Mouse (Mus musculus): ENCODE results near the gene H2-DMb2. TPM values are rescaled to one million over a fixed set of nuclear protein-coding genes. Genes with fewer than 3 reads are reported as not detected.

H2-DMb2 gene
- polyA plus RNA-seq, 1 experiment from 2014 or later: 0.18 TPM

- WGBS: 83% methylated on average over 6 of the region's 6 CpGs
- H3K36me3 ChIP-seq (ENCODE audit: control insufficient read depth, insufficient read depth, low read length): no peaks in the 10 kb centered on the region
- no peak overlapping the region for H3K4me2 ChIP-seq (ENCODE audit: low read length)
- no peak overlapping the region for H3K9ac ChIP-seq (replicated peaks; ENCODE audit: low read length)
- H3K9me3 ChIP-seq (ENCODE audit: control insufficient read depth, low read length): peaks cover 7% of the 10 kb centered on the region; the same call in 1 of the 2 replicates
- H3K4me1 ChIP-seq (ENCODE audit: control insufficient read depth, insufficient read depth, low read length): no peaks in the 10 kb centered on the region
- no peak overlapping the region for H3K27ac ChIP-seq (replicated peaks; ENCODE audit: low read depth, low read length)
- no peaks in the 10 kb centered on the region for H3K27me3 ChIP-seq (ENCODE audit: control insufficient read depth, insufficient read depth, low read length)
- DNase-seq (no peak), ATAC-seq (ENCODE audit: low FRiP score, low TSS enrichment) (no peak)
- no peak overlapping the region for H3K4me3 ChIP-seq (replicated peaks; ENCODE audit: low read depth, low read length)
Measured at GRCm38 (mm10) chr17:34102831-34103230, 40.3 kb upstream of the H2-DMb2 start.

GRCm38 (mm10) chr17:34104804-34105203, 38.3 kb upstream of the H2-DMb2 start:
- Histone ChIP-seq H3K27ac (replicated peaks; ENCODE audit: low read depth, low read length) (no peak overlapping the region), H3K4me1 (ENCODE audit: control insufficient read depth, insufficient read depth, low read length) (no peaks in the 10 kb centered on the region), H3K9ac (replicated peaks; ENCODE audit: low read length) (no peak overlapping the region), H3K9me3 (ENCODE audit: control insufficient read depth, low read length) (peaks cover 7% of the 10 kb centered on the region; the same call in 1 of the 2 replicates), H3K36me3 (ENCODE audit: control insufficient read depth, insufficient read depth, low read length) (peaks cover 5% of the 10 kb centered on the region), H3K4me3 (replicated peaks; ENCODE audit: low read depth, low read length) (no peak overlapping the region), H3K4me2 (ENCODE audit: low read length) (no peak overlapping the region), H3K27me3 (ENCODE audit: control insufficient read depth, insufficient read depth, low read length) (no peaks in the 10 kb centered on the region)
- ATAC-seq (ENCODE audit: low FRiP score, low TSS enrichment) (no peak), DNase-seq (no peak)
- WGBS: 86% methylated on average over 9 of the region's 9 CpGs

GRCm38 (mm10) chr17:34106555-34106954, 36.6 kb upstream of the H2-DMb2 start:
- no peak overlapping the region for H3K4me2 ChIP-seq (ENCODE audit: low read length)
- H3K9ac ChIP-seq (replicated peaks; ENCODE audit: low read length): no peak overlapping the region
- H3K9me3 ChIP-seq (ENCODE audit: control insufficient read depth, low read length): peaks cover 7% of the 10 kb centered on the region; the same call in 1 of the 2 replicates
- DNase-seq (no peak), ATAC-seq (ENCODE audit: low FRiP score, low TSS enrichment) (no peak)
- WGBS: 91% methylated on average over 7 of the region's 7 CpGs
- no peaks in the 10 kb centered on the region for H3K4me1 ChIP-seq (ENCODE audit: control insufficient read depth, insufficient read depth, low read length)
- no peak overlapping the region for H3K4me3 ChIP-seq (replicated peaks; ENCODE audit: low read depth, low read length)
- H3K27ac ChIP-seq (replicated peaks; ENCODE audit: low read depth, low read length): no peak overlapping the region
- no peaks in the 10 kb centered on the region for H3K27me3 ChIP-seq (ENCODE audit: control insufficient read depth, insufficient read depth, low read length)
- H3K36me3 ChIP-seq (ENCODE audit: control insufficient read depth, insufficient read depth, low read length): peaks cover 21% of the 10 kb centered on the region

- ATAC-seq (ENCODE audit: low FRiP score, low TSS enrichment): no peak
- no peak for DNase-seq
- no peaks in the 10 kb centered on the region for H3K27me3 ChIP-seq (ENCODE audit: control insufficient read depth, insufficient read depth, low read length)
- no peak overlapping the region for H3K27ac ChIP-seq (replicated peaks; ENCODE audit: low read depth, low read length)
- peaks cover 29% of the 10 kb centered on the region for H3K36me3 ChIP-seq (ENCODE audit: control insufficient read depth, insufficient read depth, low read length)
- H3K4me2 ChIP-seq (ENCODE audit: low read length): no peak overlapping the region
- no peak overlapping the region for H3K9ac ChIP-seq (replicated peaks; ENCODE audit: low read length)
- H3K4me1 ChIP-seq (ENCODE audit: control insufficient read depth, insufficient read depth, low read length): no peaks in the 10 kb centered on the region
- H3K4me3 ChIP-seq (replicated peaks; ENCODE audit: low read depth, low read length): no peak overlapping the region
- peaks cover 7% of the 10 kb centered on the region; the same call in 1 of the 2 replicates for H3K9me3 ChIP-seq (ENCODE audit: control insufficient read depth, low read length)
- 89% methylated on average over 7 of the region's 7 CpGs for WGBS
Measured at GRCm38 (mm10) chr17:34107109-34107867, 35.8 kb upstream of the H2-DMb2 start.

- Histone ChIP-seq H3K9ac (replicated peaks; ENCODE audit: low read length) (no peak overlapping the region), H3K9me3 (ENCODE audit: control insufficient read depth, low read length) (peaks cover 7% of the 10 kb centered on the region; the same call in 1 of the 2 replicates), H3K27ac (replicated peaks; ENCODE audit: low read depth, low read length) (no peak overlapping the region), H3K27me3 (ENCODE audit: control insufficient read depth, insufficient read depth, low read length) (no peaks in the 10 kb centered on the region), H3K36me3 (ENCODE audit: control insufficient read depth, insufficient read depth, low read length) (peaks cover 40% of the 10 kb centered on the region), H3K4me2 (ENCODE audit: low read length) (no peak overlapping the region), H3K4me3 (replicated peaks; ENCODE audit: low read depth, low read length) (no peak overlapping the region), H3K4me1 (ENCODE audit: control insufficient read depth, insufficient read depth, low read length) (no peaks in the 10 kb centered on the region)
- no peak for ATAC-seq (ENCODE audit: low FRiP score, low TSS enrichment)
- no peak for DNase-seq
- 83% methylated on average over 5 of the region's 6 CpGs for WGBS
Measured at GRCm38 (mm10) chr17:34108460-34108859, 34.6 kb upstream of the H2-DMb2 start.

GRCm38 (mm10) chr17:34109038-34109805, 33.9 kb upstream of the H2-DMb2 start:
- Histone ChIP-seq H3K9me3 (ENCODE audit: control insufficient read depth, low read length) (peaks cover 7% of the 10 kb centered on the region; the same call in 1 of the 2 replicates), H3K4me1 (ENCODE audit: control insufficient read depth, insufficient read depth, low read length) (no peaks in the 10 kb centered on the region), H3K9ac (replicated peaks; ENCODE audit: low read length) (no peak overlapping the region), H3K4me3 (replicated peaks; ENCODE audit: low read depth, low read length) (no peak overlapping the region), H3K27me3 (ENCODE audit: control insufficient read depth, insufficient read depth, low read length) (no peaks in the 10 kb centered on the region), H3K36me3 (ENCODE audit: control insufficient read depth, insufficient read depth, low read length) (peaks cover 48% of the 10 kb centered on the region), H3K4me2 (ENCODE audit: low read length) (no peak overlapping the region), H3K27ac (replicated peaks; ENCODE audit: low read depth, low read length) (no peak overlapping the region)
- 80% methylated on average over 14 of the region's 14 CpGs for WGBS
- ATAC-seq (ENCODE audit: low FRiP score, low TSS enrichment): no peak; the same call in 1 of the 2 replicates
- DNase-seq: peak; percentile 68

- Histone ChIP-seq H3K4me2 (ENCODE audit: low read length) (no peak overlapping the region), H3K4me1 (ENCODE audit: control insufficient read depth, insufficient read depth, low read length) (no peaks in the 10 kb centered on the region), H3K4me3 (replicated peaks; ENCODE audit: low read depth, low read length) (no peak overlapping the region), H3K36me3 (ENCODE audit: control insufficient read depth, insufficient read depth, low read length) (peaks cover 54% of the 10 kb centered on the region), H3K9me3 (ENCODE audit: control insufficient read depth, low read length) (peaks cover 5% of the 10 kb centered on the region; the same call in 1 of the 2 replicates), H3K27me3 (ENCODE audit: control insufficient read depth, insufficient read depth, low read length) (no peaks in the 10 kb centered on the region), H3K27ac (replicated peaks; ENCODE audit: low read depth, low read length) (0 out of 2 replicates have a peak overlapping the region, but pooled peaks have one; percentile 41), H3K9ac (replicated peaks; ENCODE audit: low read length) (no peak overlapping the region)
- 67% methylated on average over 3 of the region's 3 CpGs for WGBS
- no peak for DNase-seq
- ATAC-seq (ENCODE audit: low FRiP score, low TSS enrichment): no peak; the same call in 1 of the 2 replicates
Measured at GRCm38 (mm10) chr17:34109806-34110195, 33.3 kb upstream of the H2-DMb2 start.

- DNase-seq (no peak), ATAC-seq (ENCODE audit: low FRiP score, low TSS enrichment) (no peak)
- peaks cover 59% of the 10 kb centered on the region for H3K36me3 ChIP-seq (ENCODE audit: control insufficient read depth, insufficient read depth, low read length)
- H3K27me3 ChIP-seq (ENCODE audit: control insufficient read depth, insufficient read depth, low read length): no peaks in the 10 kb centered on the region
- 0 out of 2 replicates have a peak overlapping the region, but pooled peaks have one; percentile 41 for H3K27ac ChIP-seq (replicated peaks; ENCODE audit: low read depth, low read length)
- no peaks in the 10 kb centered on the region for H3K4me1 ChIP-seq (ENCODE audit: control insufficient read depth, insufficient read depth, low read length)
- WGBS: 70% methylated on average over 8 of the region's 8 CpGs
- no peak overlapping the region for H3K4me2 ChIP-seq (ENCODE audit: low read length)
- H3K4me3 ChIP-seq (replicated peaks; ENCODE audit: low read depth, low read length): no peak overlapping the region
- H3K9ac ChIP-seq (replicated peaks; ENCODE audit: low read length): no peak overlapping the region
- peaks cover 3% of the 10 kb centered on the region; the same call in 1 of the 2 replicates for H3K9me3 ChIP-seq (ENCODE audit: control insufficient read depth, low read length)
Measured at GRCm38 (mm10) chr17:34110309-34110708, 32.8 kb upstream of the H2-DMb2 start.

Measured in midbrain, embryonic 14.5 days (tissue).